Mouse (Mus musculus) small intestine, adult 2 months (tissue): Measurements from ENCODE around the gene Sh3kbp1. TPM values are rescaled to one million over a fixed set of nuclear protein-coding genes. Genes with fewer than 3 reads are reported as not detected.

Experiments
- H3K27ac ChIP-seq: fragments of 200-500 bp; 2 replicates; pipeline ENCODE4 v1.5.1; 2012; ENCODE audit warnings: low read depth, low read length, control low read depth, inconsistent platforms; ENCODE audit not compliant: insufficient read depth
- H3K27me3 ChIP-seq: fragments of 200-500 bp; 2 replicates; pipeline ENCODE4 v1.6.1; 2012; ENCODE audit warnings: mild to moderate bottlenecking, moderate library complexity, low read length, inconsistent platforms; ENCODE audit not compliant: control insufficient read depth, insufficient read depth
- H3K36me3 ChIP-seq: fragments of 200-500 bp; 2 replicates; pipeline ENCODE4 v1.6.1; 2012; ENCODE audit warnings: mild to moderate bottlenecking, low read length, control low read depth, inconsistent platforms; ENCODE audit not compliant: control insufficient read depth, insufficient read depth
- H3K4me1 ChIP-seq: fragments of 200-500 bp; 2 replicates; pipeline ENCODE4 v1.6.1; 2012; ENCODE audit warnings: low read length, inconsistent platforms, mixed read lengths; ENCODE audit not compliant: control insufficient read depth, insufficient read depth, insufficient read length
- H3K4me3 ChIP-seq: fragments of 200-500 bp; 2 replicates; pipeline ENCODE4 v1.5.1; 2012; ENCODE audit warnings: low read depth, mild to moderate bottlenecking, control low read depth, inconsistent platforms, low read length, moderate library complexity
- CTCF ChIP-seq: fragments of 200-500 bp; IDR thresholded peaks from 2 replicates; pipeline ENCODE4 v1.5.1; 2012; ENCODE audit warnings: low read depth, mild to moderate bottlenecking, control low read depth, inconsistent platforms, low read length, moderate library complexity, mixed read lengths; ENCODE audit not compliant: insufficient replicate concordance, insufficient read length; ENCODE audit errors: extremely low read depth
- POLR2A ChIP-seq: fragments of 200-500 bp; IDR thresholded peaks from 2 replicates; pipeline ENCODE4 v1.6.1; 2012; ENCODE audit warnings: low read depth, mild to moderate bottlenecking, control low read depth, inconsistent platforms, low read length, moderate library complexity
- WGBS: fragments of 180-500 bp; shearing (Covaris S2); methylation state at CpG from one replicate; pipeline ENCODE4 v1.1.7; 2018; 5-methylcytosine and 5-hydroxymethylcytosine counted together
- polyA plus RNA-seq: library from polyadenylated mRNA; depleted of rRNA; stranded (reverse); fragments of >200 nt; gene quantifications from 2 replicates; pipeline ENCODE4 v1.2.3, GENCODE M21; 2012

Sh3kbp1 gene
- polyA plus RNA-seq, 1 experiment = 4.4 TPM

DNA sequence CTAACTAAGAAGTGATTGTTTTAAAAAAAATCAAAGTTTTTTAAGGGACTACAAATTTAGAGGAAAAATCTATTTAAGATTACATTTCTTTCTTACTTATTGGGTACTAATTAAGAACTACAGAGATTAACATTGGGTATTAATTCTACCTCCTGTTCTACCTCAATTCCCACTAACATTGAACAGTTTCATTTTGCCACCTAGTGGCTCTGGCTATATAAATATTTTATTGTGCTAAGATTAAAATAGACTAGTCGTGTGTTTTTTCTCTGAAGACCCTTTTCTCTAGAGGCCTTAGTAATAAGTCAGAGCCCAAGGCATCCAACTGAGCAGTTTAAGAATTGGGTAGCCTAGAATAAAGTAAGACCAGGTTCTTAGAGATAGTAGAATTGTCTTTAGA, 288.1 kb downstream of the Sh3kbp1 start:
- no peaks in the 10 kb centered on the region for H3K27me3 ChIP-seq
- H3K4me1 ChIP-seq = no peaks in the 10 kb centered on the region
- no peaks in the 10 kb centered on the region for H3K36me3 ChIP-seq
- TF ChIP-seq CTCF = no peak
- TF ChIP-seq POLR2A = no peak
- WGBS = 48% methylated on average over 1 of the region's 1 CpGs
- no peak overlapping the region for H3K4me3 ChIP-seq
- no peak overlapping the region for H3K27ac ChIP-seq

GRCm38 (mm10) chrX:159924759-159925158, 297.7 kb downstream of the Sh3kbp1 start:
- WGBS = 85% methylated on average over 6 of the region's 6 CpGs
- Histone ChIP-seq H3K27ac (no peak overlapping the region), H3K4me1 (no peaks in the 10 kb centered on the region), H3K36me3 (no peaks in the 10 kb centered on the region), H3K4me3 (no peak overlapping the region), H3K27me3 (no peaks in the 10 kb centered on the region)
- TF ChIP-seq CTCF (no peak), POLR2A (no peak)

GRCm38 (mm10) chrX:159928165-159928564, 301.1 kb downstream of the Sh3kbp1 start:
- no peaks in the 10 kb centered on the region for H3K36me3 ChIP-seq
- TF ChIP-seq POLR2A (no peak), CTCF (no peak)
- no peaks in the 10 kb centered on the region for H3K27me3 ChIP-seq
- 85% methylated on average over 5 of the region's 5 CpGs for WGBS
- H3K4me3 ChIP-seq = no peak overlapping the region
- no peaks in the 10 kb centered on the region for H3K4me1 ChIP-seq
- H3K27ac ChIP-seq = no peak overlapping the region

GRCm38 (mm10) chrX:159928834-159929233, 301.8 kb downstream of the Sh3kbp1 start:
- TF ChIP-seq POLR2A = no peak
- no peak for TF ChIP-seq CTCF
- WGBS = 52% methylated on average over 3 of the region's 3 CpGs
- Histone ChIP-seq H3K4me1 (no peaks in the 10 kb centered on the region), H3K27ac (no peak overlapping the region), H3K36me3 (no peaks in the 10 kb centered on the region), H3K27me3 (no peaks in the 10 kb centered on the region), H3K4me3 (no peak overlapping the region)

DNA sequence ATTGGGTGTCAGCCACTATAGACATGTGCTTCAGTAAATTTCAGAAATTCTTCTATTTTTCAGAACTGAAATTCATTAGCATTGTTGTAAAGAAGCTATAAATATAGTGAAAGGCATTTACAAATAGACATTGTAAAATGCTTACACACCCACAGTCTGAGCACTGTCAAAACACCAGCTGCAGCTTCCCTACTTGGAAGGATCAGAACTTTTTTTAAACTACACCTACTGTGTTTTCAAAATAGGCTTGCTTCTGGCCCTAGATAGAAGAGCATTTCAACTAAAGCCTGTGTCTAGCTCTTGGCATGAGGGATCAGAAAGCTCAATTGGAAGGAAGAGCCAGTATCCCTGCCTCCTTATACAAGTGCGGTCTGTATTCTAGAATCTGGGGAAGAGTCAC, 305.0 kb downstream of the Sh3kbp1 start:
- Histone ChIP-seq H3K4me1 (no peaks in the 10 kb centered on the region), H3K27ac (no peak overlapping the region), H3K27me3 (no peaks in the 10 kb centered on the region), H3K36me3 (no peaks in the 10 kb centered on the region), H3K4me3 (no peak overlapping the region)
- WGBS = 94% methylated on average over 1 of the region's 1 CpGs
- TF ChIP-seq POLR2A (no peak), CTCF (no peak)

GRCm38 (mm10) chrX:159942569-159942968, 315.5 kb downstream of the Sh3kbp1 start:
- Histone ChIP-seq H3K4me3 (no peak overlapping the region), H3K27ac (no peak overlapping the region), H3K4me1 (no peaks in the 10 kb centered on the region), H3K36me3 (no peaks in the 10 kb centered on the region), H3K27me3 (no peaks in the 10 kb centered on the region)
- 87% methylated on average over 2 of the region's 2 CpGs for WGBS
- TF ChIP-seq CTCF (no peak), POLR2A (no peak)

DNA sequence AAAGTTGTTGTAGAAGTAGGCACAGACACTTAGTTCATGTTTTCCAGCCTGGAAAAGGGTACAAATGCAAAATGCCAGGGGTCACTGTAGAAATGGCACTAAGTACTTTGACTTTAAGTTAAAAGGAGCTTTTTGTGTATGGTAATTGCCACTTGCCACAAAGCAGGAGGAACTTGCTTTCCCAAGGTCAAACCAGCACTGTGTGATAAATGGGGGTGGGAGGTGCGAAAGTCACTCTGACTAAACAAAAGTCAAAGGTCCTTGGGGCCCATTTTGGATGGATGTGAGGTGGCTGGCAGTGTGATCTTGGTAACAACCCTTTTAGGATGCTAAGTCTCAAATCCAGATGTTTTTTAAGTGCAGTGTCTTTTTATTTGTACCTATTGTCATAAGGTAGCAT, 316.5 kb downstream of the Sh3kbp1 start:
- WGBS = 80% methylated on average over 1 of the region's 1 CpGs
- no peaks in the 10 kb centered on the region for H3K4me1 ChIP-seq
- no peak overlapping the region for H3K27ac ChIP-seq
- TF ChIP-seq POLR2A (no peak), CTCF (no peak)
- H3K36me3 ChIP-seq = no peaks in the 10 kb centered on the region
- no peak overlapping the region for H3K4me3 ChIP-seq
- no peaks in the 10 kb centered on the region for H3K27me3 ChIP-seq

DNA sequence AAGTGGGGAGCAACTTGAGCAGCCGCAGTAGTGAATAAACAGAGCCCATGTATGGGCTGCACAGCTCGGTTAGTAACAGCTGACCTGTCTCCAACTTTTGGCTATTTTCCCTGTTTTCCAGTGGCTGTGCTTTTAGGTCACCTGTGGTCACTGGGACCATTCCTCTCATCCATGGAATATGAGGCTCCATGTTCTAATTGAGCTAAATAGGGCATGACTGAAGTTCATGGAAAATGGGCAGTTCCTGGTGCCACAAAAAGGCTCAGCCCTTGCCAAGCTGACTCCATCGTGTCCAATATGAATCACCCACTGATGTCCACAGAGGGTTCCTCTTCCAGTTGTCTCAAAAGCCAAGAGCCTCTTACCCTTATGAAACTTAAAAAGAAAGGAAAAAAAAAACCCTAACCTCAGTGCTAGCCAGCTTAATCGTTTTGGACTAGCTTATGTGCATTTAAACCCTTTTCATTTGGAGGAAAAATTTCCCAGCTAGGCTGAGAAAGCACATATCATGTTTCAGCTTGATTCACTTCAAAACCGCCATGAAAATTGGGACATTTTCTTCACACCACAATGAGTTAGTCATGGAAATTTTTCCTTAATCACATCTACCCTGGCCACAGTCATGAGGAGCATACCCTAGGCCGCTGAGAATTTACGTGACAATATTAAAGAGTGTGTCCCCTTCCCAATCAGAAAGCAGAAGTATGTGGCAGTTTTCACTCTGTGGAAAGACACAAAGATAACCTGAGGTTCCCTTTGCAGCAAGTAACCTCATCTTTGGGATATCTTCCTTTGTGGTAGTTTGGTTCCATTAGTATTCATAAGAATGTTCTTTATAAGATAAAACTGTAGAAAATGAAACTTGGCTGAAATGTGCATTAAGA, 326.7 kb downstream of the Sh3kbp1 start:
- no peaks in the 10 kb centered on the region for H3K27me3 ChIP-seq
- 70% methylated on average over 7 of the region's 7 CpGs for WGBS

More for the DNA sequence above, 326.7 kb downstream of the Sh3kbp1 start:
- TF ChIP-seq CTCF = no peak
- TF ChIP-seq POLR2A = no peak
- Histone ChIP-seq H3K4me3 (no peak overlapping the region), H3K36me3 (no peaks in the 10 kb centered on the region), H3K4me1 (no peaks in the 10 kb centered on the region), H3K27ac (no peak overlapping the region)
